Mouse (Mus musculus): ENCODE data around the gene Palld. TPM values are rescaled to one million over a fixed set of nuclear protein-coding genes. Genes with fewer than 3 reads are reported as not detected.

The Palld gene
- polyA plus RNA-seq, 1 experiment from 2014 or later = 62.3 TPM

- ATAC-seq = no peak
- no peak overlapping the region for H3K4me3 ChIP-seq (ENCODE audit: low read depth, low read length)
- no peak for TF ChIP-seq CTCF (IDR thresholded peaks at IDR 0.05; ENCODE audit: low read depth)
- no peak overlapping the region; the same call in 1 of the 2 replicates for H3K4me2 ChIP-seq (replicated peaks; ENCODE audit: low read depth)
- H3K36me3 ChIP-seq (ENCODE audit: control insufficient read depth, insufficient read depth) = no peaks in the 10 kb centered on the region
- H3K9ac ChIP-seq (ENCODE audit: low read depth, low read length) = no peak overlapping the region
- 64% methylated on average over 9 of the region's 9 CpGs for WGBS
- H3K4me1 ChIP-seq (replicated peaks; ENCODE audit: control insufficient read depth, insufficient read depth, low read length) = 0 out of 2 replicates have a peak, but pooled peaks cover 6% of the 10 kb centered on the region
- no peak overlapping the region for H3K27ac ChIP-seq (ENCODE audit: low read depth, low read length)
- H3K9me3 ChIP-seq (ENCODE audit: control insufficient read depth) = no peaks in the 10 kb centered on the region
- H3K27me3 ChIP-seq (replicated peaks; ENCODE audit: control insufficient read depth, insufficient read depth, low read length) = no peaks in the 10 kb centered on the region
Observed at GRCm38 (mm10) chr8:61615711-61616697, 286.5 kb downstream of the Palld start.

GRCm38 (mm10) chr8:61611741-61612140, 290.7 kb downstream of the Palld start:
- H3K9me3 ChIP-seq (ENCODE audit: control insufficient read depth) = no peaks in the 10 kb centered on the region
- no peak overlapping the region for H3K4me3 ChIP-seq (ENCODE audit: low read depth, low read length)
- WGBS = 41% methylated on average over 6 of the region's 6 CpGs
- no peaks in the 10 kb centered on the region for H3K36me3 ChIP-seq (ENCODE audit: control insufficient read depth, insufficient read depth)
- ATAC-seq = peak; percentile 80
- H3K27me3 ChIP-seq (replicated peaks; ENCODE audit: control insufficient read depth, insufficient read depth, low read length) = no peaks in the 10 kb centered on the region
- no peak overlapping the region for H3K9ac ChIP-seq (ENCODE audit: low read depth, low read length)
- TF ChIP-seq CTCF (IDR thresholded peaks at IDR 0.05; ENCODE audit: low read depth) = no peak
- H3K4me1 ChIP-seq (replicated peaks; ENCODE audit: control insufficient read depth, insufficient read depth, low read length) = 0 out of 2 replicates have a peak, but pooled peaks cover 11% of the 10 kb centered on the region
- H3K4me2 ChIP-seq (replicated peaks; ENCODE audit: low read depth) = no peak overlapping the region
- peak overlapping the region; percentile 69 for H3K27ac ChIP-seq (ENCODE audit: low read depth, low read length)

- H3K36me3 ChIP-seq (ENCODE audit: control insufficient read depth, insufficient read depth) = no peaks in the 10 kb centered on the region
Observed at GRCm38 (mm10) chr8:61611077-61611476, 291.4 kb downstream of the Palld start.

GRCm38 (mm10) chr8:61610546-61610945, 291.9 kb downstream of the Palld start:
- no peak for TF ChIP-seq CTCF (IDR thresholded peaks at IDR 0.05; ENCODE audit: low read depth)
- no peak for ATAC-seq
- no peak overlapping the region for H3K4me2 ChIP-seq (replicated peaks; ENCODE audit: low read depth)
- no peak overlapping the region for H3K4me3 ChIP-seq (ENCODE audit: low read depth, low read length)
- H3K4me1 ChIP-seq (replicated peaks; ENCODE audit: control insufficient read depth, insufficient read depth, low read length) = 0 out of 2 replicates have a peak, but pooled peaks cover 14% of the 10 kb centered on the region
- no peaks in the 10 kb centered on the region for H3K36me3 ChIP-seq (ENCODE audit: control insufficient read depth, insufficient read depth)
- no peak overlapping the region for H3K27ac ChIP-seq (ENCODE audit: low read depth, low read length)
- WGBS = 76% methylated on average over 5 of the region's 5 CpGs
- H3K9me3 ChIP-seq (ENCODE audit: control insufficient read depth) = no peaks in the 10 kb centered on the region
- H3K9ac ChIP-seq (ENCODE audit: low read depth, low read length) = no peak overlapping the region
- no peaks in the 10 kb centered on the region for H3K27me3 ChIP-seq (replicated peaks; ENCODE audit: control insufficient read depth, insufficient read depth, low read length)

More at GRCm38 (mm10) chr8:61611077-61611476, 291.4 kb downstream of the Palld start:
- Histone ChIP-seq H3K4me3 (ENCODE audit: low read depth, low read length) (no peak overlapping the region), H3K4me1 (replicated peaks; ENCODE audit: control insufficient read depth, insufficient read depth, low read length) (0 out of 2 replicates have a peak, but pooled peaks cover 11% of the 10 kb centered on the region), H3K9me3 (ENCODE audit: control insufficient read depth) (no peaks in the 10 kb centered on the region), H3K4me2 (replicated peaks; ENCODE audit: low read depth) (no peak overlapping the region), H3K9ac (ENCODE audit: low read depth, low read length) (no peak overlapping the region), H3K27ac (ENCODE audit: low read depth, low read length) (peak overlapping the region; percentile 69), H3K27me3 (replicated peaks; ENCODE audit: control insufficient read depth, insufficient read depth, low read length) (no peaks in the 10 kb centered on the region)
- no peak for TF ChIP-seq CTCF (IDR thresholded peaks at IDR 0.05; ENCODE audit: low read depth)
- WGBS = 86% methylated on average over 7 of the region's 7 CpGs
- no peak for ATAC-seq

- 53% methylated on average over 6 of the region's 6 CpGs for WGBS
- no peaks in the 10 kb centered on the region for H3K9me3 ChIP-seq (ENCODE audit: control insufficient read depth)
- H3K4me3 ChIP-seq (ENCODE audit: low read depth, low read length) = no peak overlapping the region
- H3K4me1 ChIP-seq (replicated peaks; ENCODE audit: control insufficient read depth, insufficient read depth, low read length) = 0 out of 2 replicates have a peak, but pooled peaks cover 14% of the 10 kb centered on the region
- no peaks in the 10 kb centered on the region for H3K36me3 ChIP-seq (ENCODE audit: control insufficient read depth, insufficient read depth)
- no peak overlapping the region for H3K9ac ChIP-seq (ENCODE audit: low read depth, low read length)
- peak overlapping the region; percentile 48 for H3K4me2 ChIP-seq (replicated peaks; ENCODE audit: low read depth)
- H3K27me3 ChIP-seq (replicated peaks; ENCODE audit: control insufficient read depth, insufficient read depth, low read length) = no peaks in the 10 kb centered on the region
- TF ChIP-seq CTCF (IDR thresholded peaks at IDR 0.05; ENCODE audit: low read depth) = no peak
- H3K27ac ChIP-seq (ENCODE audit: low read depth, low read length) = peak overlapping the region; percentile 60
- no peak for ATAC-seq
Observed at GRCm38 (mm10) chr8:61607463-61607813, 295.1 kb downstream of the Palld start.

GRCm38 (mm10) chr8:61606795-61607462, 295.6 kb downstream of the Palld start:
- H3K27ac ChIP-seq (ENCODE audit: low read depth, low read length) = peak overlapping the region; percentile 60
- no peak for TF ChIP-seq CTCF (IDR thresholded peaks at IDR 0.05; ENCODE audit: low read depth)
- H3K4me2 ChIP-seq (replicated peaks; ENCODE audit: low read depth) = peak overlapping the region; percentile 48
- ATAC-seq = peak; percentile 84
- no peaks in the 10 kb centered on the region for H3K9me3 ChIP-seq (ENCODE audit: control insufficient read depth)
- H3K4me3 ChIP-seq (ENCODE audit: low read depth, low read length) = no peak overlapping the region
- no peaks in the 10 kb centered on the region for H3K27me3 ChIP-seq (replicated peaks; ENCODE audit: control insufficient read depth, insufficient read depth, low read length)
- WGBS = 8% methylated on average over 8 of the region's 8 CpGs
- H3K36me3 ChIP-seq (ENCODE audit: control insufficient read depth, insufficient read depth) = no peaks in the 10 kb centered on the region
- no peak overlapping the region for H3K9ac ChIP-seq (ENCODE audit: low read depth, low read length)
- 0 out of 2 replicates have a peak, but pooled peaks cover 14% of the 10 kb centered on the region for H3K4me1 ChIP-seq (replicated peaks; ENCODE audit: control insufficient read depth, insufficient read depth, low read length)
